Mouse (Mus musculus) ES-Bruce4 (cell line): ENCODE results near the gene Pithd1.
"Not testable (repeated sequence)": the region's sequence is repeated elsewhere in the genome, so short reads cannot be mapped to it uniquely, and the experiment has no call there.

Source experiments
- CTCF ChIP-seq: IDR thresholded peaks from one replicate; pipeline ENCODE4 v1.8.1; 2011; ENCODE audit warnings: low read depth, low read length
- POLR2A ChIP-seq: IDR thresholded peaks from one replicate; pipeline ENCODE4 v1.8.1; 2011; ENCODE audit warnings: low read length; ENCODE audit not compliant: insufficient read depth

GRCm38 (mm10) chr4:135941026-135941425, 46.0 kb downstream of the Pithd1 start:
- peak; percentile 85 for TF ChIP-seq CTCF
- TF ChIP-seq POLR2A: not testable (repeated sequence)
